Mouse (Mus musculus) urinary bladder, postnatal 25 days (tissue): Measurements from ENCODE around the gene Spem2.
A peak's percentile ranks its signal among the peaks of the same experiment; 100 is the strongest.
"Not testable (repeated sequence)": the region's sequence is repeated elsewhere in the genome, so short reads cannot be mapped to it uniquely, and the experiment has no call there.

ENCODE experiments used
- DNase-seq: peaks from one replicate; pipeline ENCODE4 v3.0.0; 2022; ENCODE audit warnings: low spot score

Gene Spem2

DNA sequence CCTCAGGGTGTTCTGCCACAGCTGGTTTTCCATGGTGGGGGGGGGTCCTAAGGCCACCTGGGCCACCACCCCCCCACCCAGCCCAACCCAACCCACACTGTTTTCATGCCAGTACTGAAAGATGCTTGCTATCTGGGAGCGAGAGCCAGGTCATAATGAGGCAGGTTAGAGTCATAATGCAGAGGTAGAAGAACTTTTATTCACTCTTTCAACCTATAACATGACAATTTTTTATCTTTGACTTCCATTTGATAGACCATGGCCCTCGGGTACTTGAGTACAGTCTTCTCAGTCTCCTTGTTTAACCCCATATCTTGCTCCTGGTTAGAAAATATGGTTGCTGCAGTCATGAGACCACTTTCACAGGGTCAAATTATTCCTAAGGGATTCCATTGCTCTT, at the start of gene Spem2:
Spem2 (minus strand) TSS at position 101 of the 400 bp plus-strand sequence.
- no peak for DNase-seq

DNA sequence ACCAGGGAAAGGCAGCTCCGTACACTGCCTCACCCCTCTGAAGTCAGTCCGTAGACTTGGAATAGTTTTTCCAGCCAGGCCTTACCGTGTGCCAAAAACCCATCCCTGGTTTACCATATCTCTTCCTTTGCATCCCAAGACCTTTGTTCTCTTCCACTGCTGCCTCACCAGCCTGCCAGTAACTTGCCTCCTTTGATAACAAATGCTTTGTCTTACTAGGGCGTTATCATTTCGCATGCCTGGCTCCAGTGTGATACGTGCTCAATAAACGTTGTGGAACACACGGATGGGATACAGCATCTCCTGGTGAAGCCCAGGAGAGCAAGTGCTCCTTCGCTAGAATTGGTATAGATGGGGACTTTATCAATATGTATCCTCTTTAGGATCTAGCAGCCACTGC, 49.1 kb upstream of the Spem2 start:
- DNase-seq, result no peak

DNA sequence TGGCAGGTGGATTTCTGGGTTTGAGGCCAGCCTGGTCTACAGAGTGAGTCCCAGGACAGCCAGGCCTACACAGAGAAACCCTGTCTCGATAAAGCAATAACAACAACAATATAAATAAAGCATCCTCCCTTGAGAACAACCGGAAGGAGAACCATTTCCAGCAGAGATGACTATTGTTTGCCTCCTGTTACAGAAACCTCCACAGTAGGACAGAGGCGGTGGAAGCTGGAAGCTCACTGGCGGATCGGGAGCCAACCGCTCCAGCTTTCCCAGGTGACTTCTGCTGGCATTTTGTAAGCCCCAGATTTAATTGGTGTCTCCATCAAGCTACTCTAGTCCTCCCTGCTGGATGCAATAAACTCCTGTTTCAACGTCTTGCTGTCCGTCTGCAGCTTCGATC, 47.3 kb upstream of the Spem2 start:
- DNase-seq, result no peak

DNA sequence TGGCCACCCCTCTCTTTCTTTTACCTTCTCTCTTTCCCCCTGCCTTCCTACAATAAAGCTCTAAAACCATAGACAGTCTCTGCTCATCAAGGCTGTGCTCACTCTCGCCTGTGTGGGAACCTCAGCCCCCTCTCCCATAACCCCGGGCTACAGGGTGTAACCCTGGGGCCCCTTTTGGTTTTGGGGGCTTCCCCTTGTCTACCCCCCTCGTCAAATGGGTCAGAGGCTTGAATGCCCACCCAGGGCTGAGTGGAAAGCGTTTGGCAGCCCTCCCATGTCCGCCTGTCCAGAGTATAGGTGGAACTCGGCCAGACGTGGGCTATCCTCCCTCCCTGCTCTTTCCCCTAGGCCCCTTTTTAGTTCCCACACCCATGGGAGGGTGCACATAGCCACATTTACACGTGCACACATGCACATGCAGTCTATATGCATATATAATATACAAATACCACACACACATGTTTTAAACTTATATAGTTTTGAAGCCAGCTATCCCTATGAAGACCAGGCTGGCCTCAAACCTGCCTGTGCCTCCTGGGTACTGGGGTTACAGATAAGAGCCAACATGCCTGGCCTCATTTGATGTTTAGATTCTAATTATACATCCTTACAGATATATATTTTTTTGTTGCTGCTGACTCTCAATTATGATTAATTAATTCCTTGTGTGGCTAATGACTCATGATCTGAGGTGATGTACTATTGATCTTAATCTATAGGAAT, 46.0 kb upstream of the Spem2 start:
- no peak for DNase-seq

DNA sequence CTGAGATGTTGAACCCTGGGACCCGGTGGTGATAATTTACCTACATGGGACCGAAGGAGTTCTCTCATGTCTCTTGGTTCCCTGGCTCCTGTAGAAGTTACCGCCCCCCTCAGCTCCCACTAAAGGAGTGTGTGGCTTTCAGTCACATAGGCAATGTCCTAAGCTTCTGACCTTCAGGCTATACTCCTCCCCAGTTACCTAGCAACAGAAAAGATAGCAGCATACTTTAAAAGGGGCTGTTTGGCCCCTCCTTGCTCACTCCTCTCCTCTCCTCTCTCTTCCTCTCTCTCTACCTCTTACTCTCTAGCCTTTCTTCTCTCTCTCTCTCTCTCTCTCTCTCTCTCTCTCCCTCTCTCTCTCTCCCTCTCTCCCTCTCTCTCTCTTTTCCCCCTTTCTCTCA, 45.5 kb upstream of the Spem2 start:
- not testable (repeated sequence) for DNase-seq

DNA sequence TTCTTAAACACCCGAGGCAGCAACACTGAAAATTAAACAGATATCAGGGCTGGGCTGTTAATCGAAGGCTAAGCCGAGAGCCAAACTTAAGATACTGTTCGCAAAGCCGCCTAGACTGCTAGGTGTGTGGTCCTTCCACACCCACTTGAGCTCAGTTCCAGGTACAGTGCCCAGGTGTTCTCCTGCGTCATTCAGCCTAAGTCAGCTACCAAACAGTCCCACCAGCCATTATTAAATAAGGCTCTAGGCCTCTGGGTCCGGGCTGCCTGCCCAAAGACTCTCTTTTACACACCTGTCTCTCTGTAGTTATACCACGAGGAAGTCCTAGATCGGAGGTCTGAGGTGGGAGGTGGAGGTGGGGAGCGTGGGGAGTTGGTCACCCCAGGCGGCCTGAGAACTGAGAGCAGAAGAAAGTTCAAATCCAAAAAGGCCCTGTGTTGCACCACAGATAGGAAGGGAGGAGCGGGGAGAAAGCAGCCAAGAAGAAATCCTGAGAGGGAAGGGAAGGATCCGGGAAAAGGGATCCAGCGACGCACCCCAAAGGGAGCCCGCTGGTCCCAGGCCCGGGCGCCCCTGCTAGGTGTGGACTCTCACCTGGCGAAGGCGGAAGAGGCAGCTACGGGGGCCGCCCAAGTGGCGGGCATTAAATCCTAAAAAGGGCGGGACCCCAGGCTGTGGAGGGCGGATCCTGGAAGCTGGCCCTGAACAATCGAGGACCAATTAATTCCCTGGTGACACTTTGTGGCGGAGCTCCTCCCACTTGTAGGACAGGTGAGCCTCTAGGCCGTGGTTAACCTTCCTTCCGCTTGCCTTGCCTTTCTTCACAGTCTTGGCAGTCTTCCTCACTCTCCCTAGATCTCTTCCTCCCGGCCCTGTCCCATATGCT, 40.1 kb upstream of the Spem2 start, which contains the start of gene Tnk1:
Tnk1 (minus strand) TSS at position 618 of the 886 bp plus-strand sequence.
- no peak for DNase-seq

DNA sequence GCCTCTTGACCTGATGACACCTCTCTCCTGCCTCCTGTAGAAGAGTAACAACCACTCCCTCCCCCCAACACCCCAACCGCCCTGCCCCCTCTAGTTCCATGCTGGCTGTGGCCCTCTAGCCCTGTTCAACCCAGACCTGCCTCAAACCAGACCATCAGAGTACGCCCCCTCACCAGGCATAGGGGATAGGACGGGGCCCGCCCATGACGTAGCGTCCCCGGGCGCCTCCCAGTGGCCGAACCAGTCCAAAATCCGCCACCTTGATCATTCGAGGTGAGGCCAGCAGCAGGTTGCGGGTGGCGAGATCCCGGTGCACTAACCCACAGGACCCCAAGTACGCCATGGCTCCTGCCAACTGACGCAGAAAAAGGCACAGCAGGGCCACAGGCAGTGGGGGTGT, 37.1 kb upstream of the Spem2 start:
- DNase-seq, result no peak

DNA sequence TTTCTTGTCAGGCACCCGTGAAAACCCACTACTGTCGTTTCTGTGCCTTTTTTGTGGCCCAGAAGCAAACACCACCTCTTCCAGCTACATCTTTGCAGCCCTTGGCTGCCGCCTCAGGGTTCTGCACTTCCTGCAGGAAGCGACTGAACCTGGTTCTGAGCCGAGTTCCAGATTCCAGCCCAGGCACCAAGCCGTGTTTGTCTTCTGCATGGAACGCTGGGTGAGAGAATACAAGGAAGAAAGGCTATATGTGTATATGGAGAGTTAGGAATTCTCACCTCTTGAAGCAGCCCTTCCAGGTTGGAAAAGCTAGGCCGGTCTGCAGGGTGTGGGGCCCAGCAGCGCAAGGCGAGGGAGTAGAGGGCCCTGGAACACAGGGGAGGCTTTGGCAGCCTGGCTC, 36.4 kb upstream of the Spem2 start:
- DNase-seq, result no peak

DNA sequence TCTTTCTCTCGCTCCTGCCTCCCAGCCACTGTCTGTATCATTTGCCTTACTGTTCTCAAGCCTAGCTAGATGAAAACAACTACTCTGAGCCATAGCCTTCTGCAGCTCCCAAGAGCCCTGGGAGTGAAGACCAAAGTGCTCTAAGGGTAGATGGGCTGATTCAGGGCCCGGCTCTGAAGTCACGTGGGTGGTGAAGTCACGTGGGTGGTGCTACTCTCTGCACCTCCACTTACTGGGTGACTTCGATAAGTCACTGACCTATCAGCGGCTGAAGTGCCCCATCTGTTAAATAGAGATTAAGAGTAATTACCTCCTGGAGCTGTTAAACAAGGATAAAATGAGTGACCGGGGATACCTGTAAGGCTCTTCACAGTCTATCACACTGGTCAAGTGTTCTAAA, 35.7 kb upstream of the Spem2 start:
- no peak for DNase-seq

DNA sequence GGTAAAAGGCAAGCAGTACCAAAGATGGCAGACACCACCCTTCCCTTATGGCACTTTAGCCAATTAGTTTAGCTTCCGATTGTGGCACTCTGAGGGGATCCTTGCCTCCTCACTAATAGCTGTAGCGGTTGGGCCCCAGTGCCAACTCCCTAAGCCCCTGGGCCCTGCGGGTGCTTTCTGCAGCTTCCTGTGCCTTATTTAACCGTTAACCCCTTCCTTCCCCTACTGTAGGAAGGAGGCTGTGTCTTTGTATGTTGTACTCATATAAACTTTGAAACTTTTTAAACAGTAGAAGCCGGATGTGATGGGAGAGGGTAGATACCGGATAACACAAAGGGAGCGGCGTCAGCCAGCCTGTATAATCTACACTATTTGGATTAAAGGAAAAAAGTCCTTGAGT, 32.5 kb upstream of the Spem2 start:
- no peak for DNase-seq

DNA sequence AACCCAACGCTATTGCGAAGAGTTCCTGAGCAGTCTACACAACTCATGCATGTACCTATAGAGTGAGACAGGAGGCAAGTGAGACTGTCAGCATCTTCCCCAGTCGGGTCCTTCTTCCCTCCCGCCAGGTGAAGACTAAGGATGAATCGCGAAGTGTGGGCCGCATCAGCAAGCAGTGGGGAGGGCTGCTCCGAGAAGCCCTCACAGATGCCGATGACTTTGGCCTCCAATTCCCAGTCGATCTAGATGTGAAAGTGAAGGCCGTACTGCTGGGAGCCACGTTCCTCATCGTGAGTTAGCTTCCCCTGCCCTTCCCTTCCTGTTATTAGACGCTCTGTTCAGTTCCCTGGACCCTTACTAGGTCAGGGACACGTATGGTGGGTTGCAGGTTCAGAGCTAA, 31.6 kb upstream of the Spem2 start:
- no peak for DNase-seq

DNA sequence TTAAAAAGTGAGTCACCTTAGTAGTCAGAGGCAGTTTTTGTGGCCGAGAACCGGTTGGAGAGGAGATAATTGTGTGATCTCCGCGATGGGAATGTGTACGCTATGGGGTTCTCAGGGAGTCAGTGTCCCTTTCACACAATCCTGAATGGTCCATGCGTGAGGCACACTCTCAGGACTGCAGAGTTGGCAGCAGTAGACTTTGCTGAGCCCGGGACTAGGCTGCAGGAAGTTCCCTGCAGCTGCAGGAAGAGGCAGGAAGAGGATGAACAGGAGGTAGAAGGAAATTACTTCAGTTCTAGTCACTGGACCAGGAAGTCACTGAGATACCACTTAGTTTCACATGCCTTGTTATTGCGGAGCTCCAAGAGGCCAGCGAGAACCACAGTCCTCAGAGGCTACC, 30.9 kb upstream of the Spem2 start:
- no peak for DNase-seq

DNA sequence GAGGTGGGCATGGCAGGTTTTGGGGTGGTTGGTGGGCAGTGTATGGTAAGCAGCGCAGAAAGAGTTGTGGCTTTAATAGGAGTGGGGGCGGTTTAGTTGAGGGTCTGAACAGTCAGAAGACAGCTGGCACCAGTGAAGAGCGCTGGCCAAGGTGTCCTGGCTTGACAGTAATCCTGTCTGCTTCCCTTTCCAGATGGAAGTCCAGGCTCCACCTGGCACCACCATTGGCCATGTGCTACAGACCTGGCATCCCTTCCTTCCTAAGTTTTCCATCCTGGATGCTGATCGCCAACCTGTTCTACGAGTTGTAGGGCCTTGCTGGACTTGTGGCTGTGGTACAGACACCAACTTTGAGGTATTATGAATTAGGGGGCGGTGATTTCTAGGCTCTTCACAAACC, 29.8 kb upstream of the Spem2 start:
- no peak for DNase-seq

DNA sequence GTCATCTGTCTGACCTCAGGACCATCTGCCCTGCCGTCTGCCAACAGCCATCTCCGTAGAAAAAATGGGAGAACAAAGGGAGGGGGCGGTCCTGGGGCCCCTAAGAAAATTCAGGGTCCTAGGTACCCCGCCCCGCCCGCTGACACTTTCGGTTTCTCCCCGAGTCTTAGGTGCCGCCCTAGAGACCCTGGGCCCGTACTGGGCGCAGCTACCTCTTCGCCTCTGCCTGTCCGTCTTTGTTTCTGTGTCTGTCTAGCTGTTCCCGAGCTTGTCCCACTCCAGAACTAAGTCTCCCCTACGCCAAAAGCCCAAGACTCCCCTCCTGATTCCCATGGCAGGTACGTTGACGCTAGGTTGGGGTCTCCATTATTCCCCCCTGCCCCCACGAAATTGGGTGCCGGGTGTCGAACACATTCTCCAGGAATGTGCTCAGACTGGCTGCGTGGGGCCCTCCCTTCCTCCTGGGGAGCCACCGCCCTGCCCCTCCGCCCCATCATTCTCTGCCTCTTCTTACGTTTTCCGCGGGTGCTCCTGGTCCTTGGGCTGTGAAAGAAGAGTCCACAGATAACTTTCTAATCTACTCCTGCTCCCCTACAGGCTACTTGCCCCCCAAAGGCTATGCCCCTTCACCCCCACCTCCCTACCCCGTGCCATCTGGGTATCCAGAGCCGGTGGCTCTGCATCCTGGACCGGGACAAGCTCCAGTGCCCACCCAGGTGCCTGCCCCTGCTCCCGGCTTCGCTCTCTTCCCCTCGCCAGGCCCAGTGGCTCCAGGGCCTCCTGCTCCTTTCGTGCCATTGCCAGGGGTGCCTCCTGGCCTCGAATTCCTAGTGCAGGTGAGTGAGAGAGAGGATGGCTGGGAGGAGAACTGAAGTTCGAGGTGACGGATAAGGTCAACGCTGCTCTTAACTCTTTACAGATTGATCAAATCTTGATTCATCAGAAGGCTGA, 28.7 kb upstream of the Spem2 start:
- DNase-seq, result peak; percentile 61

DNA sequence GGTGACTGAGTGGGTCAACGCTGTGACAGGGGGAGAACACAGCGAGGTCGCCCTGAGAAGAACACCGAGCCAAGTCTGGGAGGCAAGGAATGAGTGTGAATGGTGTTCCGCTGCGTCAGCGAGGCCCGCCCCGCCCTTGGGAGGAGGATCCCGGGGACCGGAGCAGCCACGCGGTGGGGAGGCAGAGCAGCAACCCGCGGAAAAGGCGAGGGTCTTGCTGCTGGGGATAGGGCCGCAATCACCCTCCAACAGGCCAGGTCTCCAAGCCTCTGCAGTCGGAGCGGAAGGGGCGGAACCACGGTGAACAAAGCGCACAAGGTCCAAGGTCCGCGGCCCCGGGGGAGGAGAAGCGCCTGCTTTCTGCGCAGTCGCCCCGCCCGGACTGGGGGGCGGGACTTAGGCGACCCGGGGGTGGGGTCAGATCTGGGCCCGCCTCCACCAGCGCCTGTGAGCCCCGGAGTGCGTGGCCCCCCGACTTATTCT, 28.0 kb upstream of the Spem2 start, which contains the start of gene Plscr3:
Plscr3 (plus strand) TSS at position 179 of the 483 bp plus-strand sequence.
- peak; percentile 92 for DNase-seq

DNA sequence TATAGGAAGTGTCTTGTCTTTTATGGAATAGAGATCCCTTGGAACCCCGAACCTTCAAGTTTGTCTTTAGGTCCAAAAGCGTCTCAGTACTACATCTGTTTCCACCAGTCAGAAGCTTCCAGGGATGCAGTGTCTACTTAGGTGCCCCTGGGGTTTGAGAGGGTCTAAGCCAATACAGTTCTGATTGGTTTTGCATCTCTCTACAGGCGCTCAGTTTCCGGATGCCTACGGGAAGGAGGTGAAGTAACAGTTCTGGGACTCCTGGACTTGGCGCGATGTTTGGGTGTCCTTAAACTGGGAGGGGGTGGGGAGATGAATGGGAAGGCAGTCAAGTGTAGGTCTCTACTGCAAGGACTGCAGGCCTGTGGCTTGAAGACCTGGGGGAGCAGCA, 20.4 kb upstream of the Spem2 start:
- DNase-seq, result no peak

DNA sequence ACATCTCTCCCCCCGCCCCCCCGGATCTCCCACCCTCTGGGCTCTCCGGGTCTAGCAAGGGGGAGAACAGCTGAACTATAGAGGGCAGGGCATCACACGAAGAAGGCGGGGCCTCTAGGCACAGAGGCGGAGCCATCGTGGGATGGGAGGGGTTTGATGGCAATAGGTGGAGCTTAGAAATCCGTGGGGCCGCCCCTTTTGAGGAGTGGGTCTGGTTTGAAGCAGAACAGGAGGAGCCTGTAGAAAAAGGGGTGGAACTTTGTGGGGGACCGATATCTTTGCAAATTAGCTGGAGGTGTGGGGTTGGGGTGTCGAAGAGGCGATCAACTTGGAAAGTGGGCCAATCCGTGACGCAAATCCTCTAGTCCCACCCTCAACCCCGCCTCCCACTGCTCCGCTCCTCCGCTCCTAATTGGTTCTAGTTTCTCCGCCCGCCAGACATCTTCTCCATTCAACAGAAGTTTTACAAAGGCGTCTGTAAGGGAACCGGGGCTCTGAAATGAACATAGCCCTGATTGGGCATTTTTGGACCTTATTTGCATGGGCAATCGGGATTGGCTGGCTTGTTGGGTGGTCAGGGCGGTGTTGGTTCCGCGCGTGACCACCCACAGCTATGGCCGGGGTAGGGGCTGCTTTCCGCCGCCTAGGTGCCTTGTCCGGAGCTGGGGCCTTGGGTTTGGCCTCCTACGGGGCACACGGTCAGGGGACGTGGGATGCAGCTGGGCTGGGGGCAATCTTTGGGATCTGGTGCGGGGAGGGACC, 19.9 kb upstream of the Spem2 start, which contains the start of gene Tmem256:
Tmem256 (plus strand) TSS at position 563 of the 762 bp plus-strand sequence.
- DNase-seq, result peak; percentile 84

DNA sequence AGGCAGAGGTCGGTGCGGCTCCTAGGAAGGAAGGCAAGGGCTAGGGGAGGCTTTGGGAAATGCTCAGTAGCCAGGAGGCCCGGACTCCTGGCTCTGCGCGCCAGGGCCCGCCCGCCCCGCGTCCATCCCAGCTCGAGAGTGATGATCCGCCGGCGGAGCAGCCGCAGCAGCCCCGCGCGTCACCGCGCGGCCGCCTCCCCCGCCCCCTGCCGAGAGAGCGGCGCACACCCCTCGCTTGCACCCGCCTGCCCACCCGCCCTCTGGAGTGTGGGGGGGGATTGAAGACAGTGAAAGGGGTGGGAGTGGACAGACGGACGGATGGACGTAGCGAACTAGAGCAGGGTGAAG, 19.3 kb upstream of the Spem2 start, which contains the start of gene Nlgn2:
Nlgn2 (minus strand) TSS at position 181 of the 348 bp plus-strand sequence.
- peak; percentile 45 for DNase-seq

DNA sequence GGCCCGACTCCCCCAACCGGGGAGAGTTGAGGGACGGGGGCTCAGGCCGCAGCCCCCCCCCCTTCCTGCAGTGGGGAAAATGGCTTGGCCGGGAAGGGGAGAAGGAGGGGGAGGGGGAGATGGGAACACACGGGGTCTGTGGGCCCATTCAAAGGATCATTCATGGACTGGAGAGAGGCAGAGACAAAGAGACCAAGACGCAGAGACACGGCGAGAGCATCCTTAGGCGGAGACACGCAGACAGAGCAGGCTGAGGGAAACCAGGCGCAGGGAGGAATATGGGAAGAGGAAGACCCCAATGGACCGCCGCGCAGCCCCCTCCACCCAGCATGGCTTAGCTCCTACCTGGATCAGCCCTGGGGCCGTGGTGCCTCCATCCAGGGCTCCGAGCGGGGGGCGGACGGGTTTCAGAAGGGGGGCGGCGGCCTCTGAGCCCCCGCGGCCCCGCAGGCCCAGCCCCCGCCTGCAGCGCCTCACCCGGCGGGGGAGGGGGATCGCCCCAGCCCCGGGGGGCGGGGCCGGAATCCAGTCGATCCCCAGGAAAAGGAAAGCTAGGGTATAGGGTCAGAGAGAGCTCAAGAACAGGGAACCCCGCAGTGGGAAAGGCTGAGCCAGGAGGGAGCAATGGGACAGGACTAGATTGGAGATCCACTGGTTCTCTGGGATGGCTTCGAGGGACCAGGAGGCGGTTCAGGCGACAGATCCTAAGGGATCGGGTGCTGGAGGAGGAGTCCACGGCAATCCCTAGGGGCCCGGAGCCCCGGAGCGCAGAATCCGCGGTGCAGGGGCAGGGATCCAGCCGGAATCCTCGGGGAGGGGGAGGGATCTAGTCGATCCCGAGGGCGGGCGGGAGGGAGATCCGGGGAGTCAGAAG, 18.7 kb upstream of the Spem2 start:
- DNase-seq, result no peak

DNA sequence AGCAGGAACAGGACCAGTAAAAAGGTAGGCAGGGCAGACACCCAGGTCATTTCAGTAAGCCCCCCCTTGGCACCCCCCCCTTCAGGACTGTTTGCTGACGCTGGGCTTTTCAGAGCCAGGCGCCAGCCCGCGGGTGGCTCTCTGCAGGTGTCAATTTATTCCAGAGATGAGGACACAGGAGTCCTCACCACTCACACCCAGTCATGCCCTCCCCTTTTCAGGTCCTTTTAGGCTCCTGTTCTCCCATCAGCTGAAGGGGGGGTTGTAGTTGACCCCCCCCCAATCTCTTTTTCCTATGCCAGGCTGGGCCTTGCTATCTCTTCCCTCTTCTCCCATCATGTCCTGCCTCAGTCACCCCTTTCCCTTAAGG, 17.7 kb upstream of the Spem2 start:
- no peak for DNase-seq
